Mouse (Mus musculus): Measurements from ENCODE around the gene Ppp2r1b.

DNA sequence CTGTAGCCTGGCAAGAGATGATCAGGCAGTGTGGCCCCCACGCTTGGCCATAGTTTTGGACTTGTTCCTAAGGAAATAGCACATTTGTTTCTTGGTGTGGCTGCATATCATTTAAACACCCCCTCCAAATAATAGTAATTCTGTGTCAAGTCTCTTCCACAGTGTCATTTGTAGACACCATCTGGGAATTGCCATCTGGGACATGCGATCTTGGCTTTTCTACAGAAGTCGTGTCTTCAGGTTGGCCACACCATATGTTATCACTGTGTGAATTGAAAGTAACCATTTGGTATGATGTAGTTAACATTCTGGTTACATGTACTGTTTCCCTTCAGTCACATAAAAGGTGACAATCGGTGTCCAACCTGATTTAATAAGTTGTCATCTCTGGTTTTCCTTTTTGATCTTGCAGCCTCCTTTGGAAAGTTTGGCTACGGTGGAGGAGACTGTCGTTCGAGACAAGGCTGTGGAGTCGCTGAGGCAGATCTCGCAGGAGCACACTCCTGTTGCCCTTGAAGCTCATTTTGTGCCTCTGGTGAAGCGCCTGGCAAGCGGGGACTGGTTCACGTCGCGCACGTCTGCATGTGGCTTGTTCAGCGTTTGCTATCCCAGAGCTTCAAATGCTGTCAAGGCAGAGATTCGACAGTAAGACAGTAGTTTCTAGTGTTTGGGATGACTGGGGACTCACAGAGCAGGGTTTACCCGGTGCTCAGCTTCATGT lies 16.2 kb downstream of the Ppp2r1b start:
- TF ChIP-seq CTCF (IDR thresholded peaks at IDR 0.05; ENCODE audit: borderline replicate concordance, insufficient read depth, low read depth, low read length): no peak
- no peak for TF ChIP-seq POLR2A (IDR thresholded peaks at IDR 0.05; ENCODE audit: borderline replicate concordance, insufficient read depth, low read length)
